Mouse (Mus musculus): ENCODE results near the gene Rab3a. TPM values are rescaled to one million over a fixed set of nuclear protein-coding genes. Genes with fewer than 3 reads are reported as not detected.

Rab3a gene
- polyA plus RNA-seq, 1 experiment from 2014 or later = 56.6 TPM

GRCm38 (mm10) chr8:70797081-70798070 lies 42.9 kb downstream of the Rab3a start:
- WGBS = under 1% methylated on average over 56 of the region's 57 CpGs
- Histone ChIP-seq H3K4me3 (ENCODE audit: low read depth, low read length) (peak overlapping the region; percentile 47), H3K9ac (ENCODE audit: low read length) (peak overlapping the region; percentile 60), H3K4me2 (peak overlapping the region; percentile 82), H3K9me3 (ENCODE audit: control insufficient read depth, low read length) (no peaks in the 10 kb centered on the region), H3K36me3 (ENCODE audit: control insufficient read depth, insufficient read depth, low read length) (no peaks in the 10 kb centered on the region), H3K27me3 (ENCODE audit: control insufficient read depth, insufficient read depth, low read length) (peaks cover 28% of the 10 kb centered on the region), H3K27ac (ENCODE audit: low read depth, low read length) (no peak overlapping the region), H3K4me1 (ENCODE audit: control insufficient read depth, insufficient read depth, low read length) (peaks cover 18% of the 10 kb centered on the region)
- ATAC-seq (ENCODE audit: low FRiP score) = peak; percentile 84
- peak; percentile 99 for DNase-seq (ENCODE audit: low spot score, missing footprints)

- no peaks in the 10 kb centered on the region for H3K9me3 ChIP-seq (ENCODE audit: control insufficient read depth, low read length)
- 15% methylated on average over 15 of the region's 15 CpGs for WGBS
- no peak for ATAC-seq (ENCODE audit: low FRiP score)
- peak overlapping the region; percentile 82 for H3K4me2 ChIP-seq
- no peak overlapping the region for H3K9ac ChIP-seq (ENCODE audit: low read length)
- peaks cover 32% of the 10 kb centered on the region for H3K27me3 ChIP-seq (ENCODE audit: control insufficient read depth, insufficient read depth, low read length)
- peak overlapping the region; percentile 47; the same call in 1 of the 2 replicates for H3K4me3 ChIP-seq (ENCODE audit: low read depth, low read length)
- H3K27ac ChIP-seq (ENCODE audit: low read depth, low read length) = no peak overlapping the region
- no peak for DNase-seq (ENCODE audit: low spot score, missing footprints)
- peaks cover 9% of the 10 kb centered on the region for H3K4me1 ChIP-seq (ENCODE audit: control insufficient read depth, insufficient read depth, low read length)
- no peaks in the 10 kb centered on the region for H3K36me3 ChIP-seq (ENCODE audit: control insufficient read depth, insufficient read depth, low read length)
Measured at GRCm38 (mm10) chr8:70798281-70798680, 43.8 kb downstream of the Rab3a start.

- Histone ChIP-seq H3K36me3 (ENCODE audit: control insufficient read depth, insufficient read depth, low read length) (no peaks in the 10 kb centered on the region), H3K4me1 (ENCODE audit: control insufficient read depth, insufficient read depth, low read length) (peaks cover 15% of the 10 kb centered on the region), H3K9me3 (ENCODE audit: control insufficient read depth, low read length) (no peaks in the 10 kb centered on the region), H3K9ac (ENCODE audit: low read length) (no peak overlapping the region), H3K4me3 (ENCODE audit: low read depth, low read length) (no peak overlapping the region), H3K4me2 (no peak overlapping the region), H3K27ac (ENCODE audit: low read depth, low read length) (no peak overlapping the region), H3K27me3 (ENCODE audit: control insufficient read depth, insufficient read depth, low read length) (peaks cover 49% of the 10 kb centered on the region)
- no peak for DNase-seq (ENCODE audit: low spot score, missing footprints)
- WGBS = 47% methylated on average over 10 of the region's 10 CpGs
- no peak for ATAC-seq (ENCODE audit: low FRiP score)
Measured at GRCm38 (mm10) chr8:70800648-70801047, 46.2 kb downstream of the Rab3a start.

GRCm38 (mm10) chr8:70801156-70801555 lies 46.7 kb downstream of the Rab3a start:
- peaks cover 52% of the 10 kb centered on the region for H3K27me3 ChIP-seq (ENCODE audit: control insufficient read depth, insufficient read depth, low read length)
- H3K4me3 ChIP-seq (ENCODE audit: low read depth, low read length) = no peak overlapping the region
- no peak overlapping the region for H3K9ac ChIP-seq (ENCODE audit: low read length)
- H3K9me3 ChIP-seq (ENCODE audit: control insufficient read depth, low read length) = no peaks in the 10 kb centered on the region
- DNase-seq (ENCODE audit: low spot score, missing footprints) (peak; percentile 81), ATAC-seq (ENCODE audit: low FRiP score) (no peak)
- 30% methylated on average over 15 of the region's 15 CpGs for WGBS
- H3K4me2 ChIP-seq = no peak overlapping the region
- H3K36me3 ChIP-seq (ENCODE audit: control insufficient read depth, insufficient read depth, low read length) = no peaks in the 10 kb centered on the region
- peaks cover 15% of the 10 kb centered on the region for H3K4me1 ChIP-seq (ENCODE audit: control insufficient read depth, insufficient read depth, low read length)
- no peak overlapping the region for H3K27ac ChIP-seq (ENCODE audit: low read depth, low read length)

- H3K4me2 ChIP-seq = no peak overlapping the region
- H3K9me3 ChIP-seq (ENCODE audit: control insufficient read depth, low read length) = no peaks in the 10 kb centered on the region
- H3K9ac ChIP-seq (ENCODE audit: low read length) = no peak overlapping the region
- no peak for ATAC-seq (ENCODE audit: low FRiP score)
- H3K4me1 ChIP-seq (ENCODE audit: control insufficient read depth, insufficient read depth, low read length) = peaks cover 11% of the 10 kb centered on the region
- H3K27me3 ChIP-seq (ENCODE audit: control insufficient read depth, insufficient read depth, low read length) = peaks cover 52% of the 10 kb centered on the region
- peak; percentile 81 for DNase-seq (ENCODE audit: low spot score, missing footprints)
- 93% methylated on average over 1 of the region's 1 CpGs for WGBS
- H3K36me3 ChIP-seq (ENCODE audit: control insufficient read depth, insufficient read depth, low read length) = no peaks in the 10 kb centered on the region
- H3K27ac ChIP-seq (ENCODE audit: low read depth, low read length) = no peak overlapping the region
- no peak overlapping the region for H3K4me3 ChIP-seq (ENCODE audit: low read depth, low read length)
Measured at GRCm38 (mm10) chr8:70801830-70802229, 47.4 kb downstream of the Rab3a start.

GRCm38 (mm10) chr8:70802786-70803510 lies 48.5 kb downstream of the Rab3a start:
- Histone ChIP-seq H3K27me3 (ENCODE audit: control insufficient read depth, insufficient read depth, low read length) (peaks cover 46% of the 10 kb centered on the region), H3K27ac (ENCODE audit: low read depth, low read length) (no peak overlapping the region), H3K36me3 (ENCODE audit: control insufficient read depth, insufficient read depth, low read length) (no peaks in the 10 kb centered on the region), H3K9ac (ENCODE audit: low read length) (no peak overlapping the region), H3K4me1 (ENCODE audit: control insufficient read depth, insufficient read depth, low read length) (peaks cover 8% of the 10 kb centered on the region), H3K9me3 (ENCODE audit: control insufficient read depth, low read length) (no peaks in the 10 kb centered on the region), H3K4me3 (ENCODE audit: low read depth, low read length) (no peak overlapping the region), H3K4me2 (no peak overlapping the region)
- ATAC-seq (ENCODE audit: low FRiP score) (no peak), DNase-seq (ENCODE audit: low spot score, missing footprints) (peak; percentile 82)
- WGBS = 70% methylated on average over 11 of the region's 11 CpGs

- ATAC-seq (ENCODE audit: low FRiP score) (no peak), DNase-seq (ENCODE audit: low spot score, missing footprints) (peak; percentile 86)
- Histone ChIP-seq H3K9me3 (ENCODE audit: control insufficient read depth, low read length) (no peaks in the 10 kb centered on the region), H3K4me2 (peak overlapping the region; percentile 69), H3K4me1 (ENCODE audit: control insufficient read depth, insufficient read depth, low read length) (peaks cover 6% of the 10 kb centered on the region), H3K36me3 (ENCODE audit: control insufficient read depth, insufficient read depth, low read length) (no peaks in the 10 kb centered on the region), H3K4me3 (ENCODE audit: low read depth, low read length) (peak overlapping the region; percentile 41), H3K27me3 (ENCODE audit: control insufficient read depth, insufficient read depth, low read length) (peaks cover 37% of the 10 kb centered on the region), H3K27ac (ENCODE audit: low read depth, low read length) (no peak overlapping the region), H3K9ac (ENCODE audit: low read length) (no peak overlapping the region)
- WGBS = 1% methylated on average over 47 of the region's 47 CpGs
Measured at GRCm38 (mm10) chr8:70803761-70804480, 49.4 kb downstream of the Rab3a start.

GRCm38 (mm10) chr8:70804481-70805206 lies 50.2 kb downstream of the Rab3a start, which contains the start of gene Mast3:
Gene Mast3 (minus strand): TSS chr8:70805054.
- Histone ChIP-seq H3K27me3 (ENCODE audit: control insufficient read depth, insufficient read depth, low read length) (peaks cover 30% of the 10 kb centered on the region), H3K27ac (ENCODE audit: low read depth, low read length) (no peak within 1 kb of the TSS)
- under 1% methylated on average over 45 of the region's 45 CpGs for whole genome bisulfite sequencing

More at GRCm38 (mm10) chr8:70804481-70805206, 50.2 kb downstream of the Rab3a start, which contains the start of gene Mast3:
- Histone ChIP-seq H3K4me3 (ENCODE audit: low read depth, low read length) (peak within 1 kb of the TSS; percentile 41), H3K4me1 (ENCODE audit: control insufficient read depth, insufficient read depth, low read length) (peaks cover 6% of the 10 kb centered on the region), H3K9ac (ENCODE audit: low read length) (no peak within 1 kb of the TSS; the same call in 1 of the 2 replicates), H3K36me3 (ENCODE audit: control insufficient read depth, insufficient read depth, low read length) (no peaks in the 10 kb centered on the region), H3K4me2 (peak within 1 kb of the TSS; percentile 69), H3K9me3 (ENCODE audit: control insufficient read depth, low read length) (no peaks in the 10 kb centered on the region)
- DNase-seq (ENCODE audit: low spot score, missing footprints) = peak; percentile 97
- peak; percentile 91 for ATAC-seq (ENCODE audit: low FRiP score)

All from midbrain, embryonic 11.5 days (tissue).